Mouse (Mus musculus): Measurements from ENCODE around the gene Atp6v0e. TPM values are rescaled to one million over a fixed set of nuclear protein-coding genes. Genes with fewer than 3 reads are reported as not detected.

Atp6v0e gene
- 121 and 133 TPM in 2 replicates for polyA plus RNA-seq (2015; fragmentation: Nextera tagmentation; extraction: Ambion mirVana)

GRCm38 (mm10) chr17:26662978-26663683 lies at the start of gene Atp6v0e:
TSS of gene Atp6v0e (plus strand) at chr17:26663231.

GRCm38 (mm10) chr17:26715271-26715758 lies 52.3 kb downstream of the Atp6v0e start, which contains the start of gene Crebrf:
TSS of gene Crebrf (plus strand) at chr17:26715650.

Other genes with a start within 250 kb of the Atp6v0e start
- gene Neurl1b, start 248.4 kb upstream of the Atp6v0e start, polyA plus RNA-seq (2015; fragmentation: Nextera tagmentation; extraction: Ambion mirVana) = 1.4 and 1.9 TPM in 2 replicates
- 89.0 and 98.3 TPM in 2 replicates for gene Ergic1, start 101.7 kb upstream of the Atp6v0e start, polyA plus RNA-seq (2015; fragmentation: Nextera tagmentation; extraction: Ambion mirVana)
- gene Dusp1, start 101.1 kb upstream of the Atp6v0e start, polyA plus RNA-seq (2015; fragmentation: Nextera tagmentation; extraction: Ambion mirVana) = 15.8 and 17.3 TPM in 2 replicates
- gene Crebrf, start 52.4 kb downstream of the Atp6v0e start, polyA plus RNA-seq (2015; fragmentation: Nextera tagmentation; extraction: Ambion mirVana) = 12.0 and 15.8 TPM in 2 replicates
- gene Bnip1, start 117.8 kb downstream of the Atp6v0e start, polyA plus RNA-seq (2015; fragmentation: Nextera tagmentation; extraction: Ambion mirVana) = 53.7 and 55.2 TPM in 2 replicates
- gene Nkx2-5, start 181.8 kb downstream of the Atp6v0e start, polyA plus RNA-seq (2015; fragmentation: Nextera tagmentation; extraction: Ambion mirVana) = not detected in 2 replicates